Mouse (Mus musculus) CD4-positive, CD25-positive, alpha-beta regulatory T cell, adult 4 months (primary cell): Measurements from ENCODE around the gene Atrip. TPM values are rescaled to one million over a fixed set of nuclear protein-coding genes. Genes with fewer than 3 reads are reported as not detected.

Experiments used
- ATAC-seq: one replicate; pipeline ENCODE4 v1.8.0; 2017
- polyA plus RNA-seq, 2 experiments: library from polyadenylated mRNA; unstranded; fragments of 100-300 nt; shearing (Covaris generic); gene quantifications; one replicate each; pipeline ENCODE4 v1.2.1; 2017

Gene Atrip
- polyA plus RNA-seq, 2 experiments from 2014 or later: 23.4 to 32.1 TPM

- no peak for ATAC-seq
Measured at GRCm38 (mm10) chr9:109097291-109097690, 23.4 kb upstream of the Atrip start.

GRCm38 (mm10) chr9:109096856-109097255, 22.9 kb upstream of the Atrip start:
- no peak for ATAC-seq

- ATAC-seq: no peak
Measured at GRCm38 (mm10) chr9:109096251-109096661, 22.3 kb upstream of the Atrip start.

- ATAC-seq: peak; percentile 59
Measured at GRCm38 (mm10) chr9:109095137-109095982, 21.4 kb upstream of the Atrip start, which contains the start of gene Plxnb1. Plxnb1 (plus strand) TSS chr9:109095389.

- ATAC-seq: peak; percentile 35
Measured at GRCm38 (mm10) chr9:109094553-109095136, 20.7 kb upstream of the Atrip start.

GRCm38 (mm10) chr9:109093786-109094552, 20.0 kb upstream of the Atrip start:
- ATAC-seq: no peak

- no peak for ATAC-seq
Measured at GRCm38 (mm10) chr9:109092799-109093198, 18.9 kb upstream of the Atrip start.

- no peak for ATAC-seq
Measured at GRCm38 (mm10) chr9:109091802-109092201, 17.9 kb upstream of the Atrip start.

GRCm38 (mm10) chr9:109090446-109090845, 16.5 kb upstream of the Atrip start:
- ATAC-seq: no peak

- ATAC-seq: no peak
Measured at GRCm38 (mm10) chr9:109087987-109088386, 14.1 kb upstream of the Atrip start.

GRCm38 (mm10) chr9:109084922-109085321, 11.0 kb upstream of the Atrip start:
- ATAC-seq: no peak

GRCm38 (mm10) chr9:109082124-109082800, 8.3 kb upstream of the Atrip start, which contains the start of the genes Ccdc51 and Tma7:
Ccdc51 (plus strand) TSS chr9:109082493.
Tma7 (minus strand) TSS chr9:109082587.
- ATAC-seq: peak; percentile 99

- ATAC-seq: no peak
Measured at GRCm38 (mm10) chr9:109081749-109082123, 7.8 kb upstream of the Atrip start.

- no peak for ATAC-seq
Measured at GRCm38 (mm10) chr9:109080516-109080915, 6.6 kb upstream of the Atrip start.

GRCm38 (mm10) chr9:109068095-109068735, 5.7 kb downstream of the Atrip start:
- no peak for ATAC-seq

- no peak for ATAC-seq
Measured at GRCm38 (mm10) chr9:109060898-109061295, 13.0 kb downstream of the Atrip start.

GRCm38 (mm10) chr9:109060184-109060897, 13.6 kb downstream of the Atrip start:
- no peak for ATAC-seq

GRCm38 (mm10) chr9:109059136-109059903, 14.6 kb downstream of the Atrip start, which contains the start of gene Trex1:
Trex1 (minus strand) TSS chr9:109059734.
- ATAC-seq: peak; percentile 53

GRCm38 (mm10) chr9:109058006-109058765, 15.7 kb downstream of the Atrip start:
- ATAC-seq: no peak

GRCm38 (mm10) chr9:109057543-109057942, 16.4 kb downstream of the Atrip start:
- no peak for ATAC-seq
